Mouse (Mus musculus): ENCODE data around the gene Glud1.

DNA sequence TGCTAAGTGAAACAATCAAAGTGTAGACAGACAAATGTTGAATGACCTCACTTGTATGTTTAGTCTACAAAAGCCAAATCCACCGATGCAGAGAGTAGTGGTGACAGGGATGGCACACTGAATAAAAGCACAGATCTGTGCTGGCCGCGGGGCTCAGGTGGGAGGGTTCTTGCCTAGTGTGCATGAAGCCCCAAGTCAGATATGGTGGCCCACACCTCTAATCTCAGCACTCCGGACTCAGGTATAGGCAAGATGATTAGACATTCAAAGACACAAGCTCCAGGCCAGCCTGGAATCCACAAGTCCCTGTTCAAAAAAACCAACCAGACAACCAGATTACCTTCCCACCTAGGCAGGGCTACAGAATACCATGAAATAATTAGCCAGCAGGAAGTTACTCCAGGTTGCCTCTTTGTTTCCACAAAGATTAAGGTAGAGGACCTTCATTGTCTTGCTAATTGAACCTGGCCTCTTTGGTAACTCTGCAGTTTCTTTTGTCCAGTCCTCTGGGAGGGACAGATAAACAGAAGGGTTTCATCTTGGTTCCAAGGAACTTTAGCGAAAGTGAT is 49.2 kb downstream of the Glud1 start:
- TF ChIP-seq CTCF (IDR thresholded peaks at IDR 0.05; ENCODE audit: low read depth), result no peak
- TF ChIP-seq EP300 (IDR thresholded peaks at IDR 0.05; ENCODE audit: low read depth), result no peak
